In genomic region chr17:35919060-35919715, GRCm38 (mm10) we compare ENCODE assay signal across 8 mouse cellular contexts. TPM values are rescaled to one million over a fixed set of nuclear protein-coding genes. Genes with fewer than 3 reads are reported as not detected.
A peak's percentile ranks its signal among the peaks of the same experiment; 100 is the strongest.
DNase-seq lines count a peak whose midpoint lies in the region; ATAC-seq lines count a peak whose summit lies in the region.

No protein-coding gene starts in this region.

- no peaks in the 10 kb centered on the region for H3K9me3 ChIP-seq in hindbrain, embryonic 13.5 days

- peaks cover 47% of the 10 kb centered on the region for H3K4me1 ChIP-seq in hindbrain, embryonic 13.5 days (replicated peaks)

- H3K4me2 ChIP-seq in hindbrain, embryonic 13.5 days: peak overlapping the region; percentile 83

- H3K27me3 ChIP-seq in hindbrain, embryonic 13.5 days: no peaks in the 10 kb centered on the region

- 8% methylated on average over 7 of the region's 7 CpGs for WGBS in hindbrain, embryonic 13.5 days

- peak overlapping the region; percentile 98 for H3K9ac ChIP-seq in hindbrain, embryonic 13.5 days

- H3K36me3 ChIP-seq in hindbrain, embryonic 13.5 days: peaks cover 13% of the 10 kb centered on the region

- H3K27ac ChIP-seq in hindbrain, embryonic 13.5 days: peak overlapping the region; percentile 99

- peak; percentile 99 for DNase-seq in NIH3T3 (ENCODE audit: low read depth)
- peak; percentile 98 to 99 for DNase-seq in cerebellum, postnatal 10 days
- DNase-seq in frontal cortex, postnatal 10 days (ENCODE audit: low spot score in 2 of 2): peak; percentile 92 to 95
- peak; percentile 61 to 73 for DNase-seq in layer of hippocampus, postnatal 25 days (ENCODE audit: extremely low spot score in 1 of 2, low spot score in 1 of 2)
- peak; percentile 98 for DNase-seq in lung, postnatal 25 days (ENCODE audit: low spot score)
- DNase-seq in retina, embryonic 14.5 days (ENCODE audit: low spot score): peak; percentile 97
- peak; percentile 97 for DNase-seq in thymus, postnatal 4 days

- ATAC-seq in hindbrain, embryonic 13.5 days (ENCODE audit: low FRiP score): peak; percentile 46

- H3K4me3 ChIP-seq in hindbrain, embryonic 13.5 days: peak overlapping the region; percentile 75

RNA-seq across cellular contexts. Expression of gene Ppp1r10, which starts 3.0 kb away (rescaled TPM):
- polyA plus RNA-seq in hindbrain, embryonic 13.5 days (2015; fragmentation: Nextera tagmentation; extraction: Ambion mirVana): 46.0 and 47.2 TPM in 2 replicates
- 10 to 100 TPM; 69.9 to 81.9 TPM for total RNA-seq in layer of hippocampus, postnatal 25 days (2021)

RNA-seq across cellular contexts. Expression of gene Mrps18b, which starts 3.0 kb away (rescaled TPM):
- 46.8 and 54.7 TPM in 2 replicates for polyA plus RNA-seq in hindbrain, embryonic 13.5 days (2015; fragmentation: Nextera tagmentation; extraction: Ambion mirVana)
- total RNA-seq in layer of hippocampus, postnatal 25 days (2021): 10 to 100 TPM; 34.4 to 35.9 TPM

RNA-seq across cellular contexts. Expression of gene Atat1, which starts 9.3 kb away (rescaled TPM):
- polyA plus RNA-seq in hindbrain, embryonic 13.5 days (2015; fragmentation: Nextera tagmentation; extraction: Ambion mirVana): 434 and 438 TPM in 2 replicates
- 10 to 100 TPM; 61.1 to 75.3 TPM for total RNA-seq in layer of hippocampus, postnatal 25 days (2021)

RNA-seq across cellular contexts. Expression of gene 2310061I04Rik, which starts 22.0 kb away (rescaled TPM):
- 45.8 and 48.7 TPM in 2 replicates for polyA plus RNA-seq in hindbrain, embryonic 13.5 days (2015; fragmentation: Nextera tagmentation; extraction: Ambion mirVana)
- 10 to 100 TPM; 59.1 to 65.6 TPM for total RNA-seq in layer of hippocampus, postnatal 25 days (2021)

RNA-seq across cellular contexts. Expression of gene Dhx16, which starts 39.6 kb away (rescaled TPM):
- 28.6 and 35.3 TPM in 2 replicates for polyA plus RNA-seq in hindbrain, embryonic 13.5 days (2015; fragmentation: Nextera tagmentation; extraction: Ambion mirVana)
- 10 to 100 TPM; 25.5 to 29.9 TPM for total RNA-seq in layer of hippocampus, postnatal 25 days (2021)

Comparison
In these comparisons a context has a peak if more than half of its experiments do, and no peak if none do; other contexts are left out.
1. Peak in every context shown above with its lines: DNase-seq, ATAC-seq, H3K4me3 ChIP-seq and H3K27ac ChIP-seq.